Mouse (Mus musculus) cerebellum, adult 9-10 months (tissue): Measurements from ENCODE around the gene Ube2z.
"Not testable (repeated sequence)": the region's sequence is repeated elsewhere in the genome, so short reads cannot be mapped to it uniquely, and the experiment has no call there.

Experiments used
- DNase-seq: peaks from one replicate; pipeline ENCODE4 v3.0.0; 2022

The Ube2z gene

GRCm38 (mm10) chr11:96065215-96065911 lies at the start of gene Ube2z:
Gene Ube2z, minus strand, starts transcription at chr11:96065388.
- DNase-seq, result peak; percentile 97

DNA sequence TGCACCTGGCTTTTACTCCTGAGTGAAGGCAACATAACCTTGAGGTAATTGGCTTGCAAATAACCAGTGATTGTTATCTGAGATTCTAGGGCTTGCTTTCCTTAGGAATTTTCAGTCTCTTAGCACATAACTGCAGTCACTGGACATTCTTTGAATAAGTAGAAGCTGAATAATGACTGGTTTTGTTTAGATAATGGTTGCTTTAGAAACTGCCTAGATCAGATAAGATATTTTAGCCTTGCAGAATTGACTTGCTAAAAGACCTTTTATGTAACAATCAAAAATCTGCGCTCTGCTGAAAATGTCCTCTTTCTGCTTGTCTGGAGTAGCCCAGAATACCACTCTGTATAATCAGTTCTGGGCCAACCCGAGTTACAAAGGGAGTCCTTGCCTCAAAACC lies 48.9 kb upstream of the Ube2z start:
- DNase-seq, result no peak

- DNase-seq, result no peak
Measured at GRCm38 (mm10) chr11:96111751-96112150, 46.6 kb upstream of the Ube2z start, which contains the start of gene Calcoco2. Gene Calcoco2, minus strand, starts transcription at chr11:96111964.

DNA sequence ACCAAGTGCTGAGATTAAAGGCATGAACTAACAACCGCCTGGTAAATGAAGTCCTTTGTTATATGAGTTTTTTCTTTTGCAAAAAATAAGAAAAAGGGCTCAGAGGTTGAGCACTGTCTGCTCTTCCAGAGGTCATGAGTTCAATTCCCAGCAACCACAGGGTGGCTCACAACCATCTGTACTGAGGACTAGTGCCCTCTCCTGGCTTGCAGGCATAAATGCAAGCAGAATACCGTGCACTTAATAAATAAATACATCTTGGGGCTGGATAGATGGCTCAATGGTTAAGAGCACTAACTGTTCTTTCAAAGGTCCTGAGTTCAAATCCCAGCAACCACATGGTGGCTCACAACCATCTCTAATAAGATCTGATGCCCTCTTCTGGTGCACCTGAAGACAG lies 45.8 kb upstream of the Ube2z start:
- not testable (repeated sequence) for DNase-seq

DNA sequence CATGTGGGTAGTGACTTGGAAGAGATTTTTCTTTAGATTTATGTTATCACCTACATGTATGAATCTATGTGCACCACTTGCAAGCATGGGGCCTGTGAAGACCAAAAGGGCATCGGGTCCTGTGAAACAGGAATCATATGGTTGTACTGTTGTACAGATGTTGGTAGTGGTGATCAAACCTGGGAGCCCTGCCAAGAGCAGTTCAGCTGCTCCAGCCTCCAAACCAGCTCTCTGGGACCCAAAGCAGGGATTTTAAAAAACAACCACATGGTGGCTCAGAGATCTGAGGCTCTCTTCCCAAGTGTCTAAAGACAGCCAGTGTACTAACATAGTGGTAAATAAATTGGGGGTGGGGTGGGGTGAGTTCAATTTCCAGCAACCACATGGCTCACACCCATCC lies 43.2 kb upstream of the Ube2z start:
- DNase-seq, result no peak

DNA sequence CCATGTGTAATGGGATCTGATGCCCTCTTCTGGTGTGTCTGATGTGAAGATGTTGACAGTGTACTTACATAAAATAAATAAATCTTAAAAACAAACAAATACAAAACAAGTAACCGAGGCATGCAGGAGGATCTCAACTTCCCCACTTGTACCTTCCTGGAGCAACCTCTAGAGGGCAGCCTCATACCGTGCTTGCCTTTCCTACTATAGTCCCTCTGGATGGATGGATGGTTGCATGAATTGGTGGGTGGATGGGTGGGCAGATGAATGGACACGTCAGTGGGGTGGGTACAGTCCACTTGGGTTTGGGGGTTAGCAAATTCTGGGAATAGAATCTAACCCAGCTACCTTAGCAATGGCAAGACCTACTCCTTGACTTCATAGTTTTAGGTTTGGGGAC lies 28.2 kb upstream of the Ube2z start:
- peak; percentile 15 for DNase-seq

DNA sequence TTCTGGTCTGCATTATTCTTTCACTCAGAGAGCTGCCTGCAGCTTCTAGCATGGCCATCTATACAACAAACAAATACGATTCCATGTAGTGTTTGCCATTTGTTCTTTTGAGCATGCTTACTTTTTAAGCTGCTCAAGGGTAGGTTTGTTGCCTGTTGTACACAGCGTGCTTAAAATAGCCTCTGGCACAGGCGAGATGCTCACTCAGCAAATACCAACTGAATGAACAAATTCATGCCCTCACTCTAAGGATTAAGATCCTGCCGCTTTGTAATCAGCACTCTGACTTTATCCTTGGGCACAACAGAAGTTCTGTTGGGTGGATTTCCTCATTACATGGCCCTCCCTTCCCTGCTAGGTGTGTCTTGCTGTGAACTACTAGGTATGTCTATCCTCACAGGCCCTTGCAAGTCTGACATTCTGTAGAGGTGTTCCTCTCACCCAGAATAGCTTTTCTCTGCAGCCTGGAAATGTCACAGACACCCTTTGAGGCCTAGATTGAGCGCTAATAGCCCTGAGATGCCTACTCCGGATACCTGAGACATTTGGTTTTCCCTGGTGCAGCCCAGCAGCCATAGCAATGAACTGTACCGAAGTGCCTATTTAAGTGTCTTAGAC lies 27.6 kb upstream of the Ube2z start:
- DNase-seq, result no peak

DNA sequence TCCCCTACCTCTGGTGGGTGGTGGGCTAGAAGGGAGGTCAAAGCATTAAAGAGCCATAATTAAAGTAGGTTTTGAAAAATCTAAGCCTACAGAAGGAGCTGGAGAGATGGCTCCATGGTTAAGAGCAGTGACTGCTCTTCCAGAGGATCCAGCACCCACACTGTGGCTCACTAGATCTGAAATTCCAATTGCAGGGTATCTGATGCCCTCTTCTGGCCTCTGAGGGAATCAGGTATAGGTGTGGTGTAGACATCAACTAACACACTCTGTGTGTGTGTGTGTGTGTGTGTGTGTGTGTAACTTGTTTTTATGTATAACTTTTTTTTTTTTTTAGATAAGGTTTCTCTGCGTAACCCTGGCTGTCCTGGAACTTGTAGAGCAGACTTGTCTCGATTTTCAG lies 25.9 kb upstream of the Ube2z start:
- DNase-seq, result no peak

DNA sequence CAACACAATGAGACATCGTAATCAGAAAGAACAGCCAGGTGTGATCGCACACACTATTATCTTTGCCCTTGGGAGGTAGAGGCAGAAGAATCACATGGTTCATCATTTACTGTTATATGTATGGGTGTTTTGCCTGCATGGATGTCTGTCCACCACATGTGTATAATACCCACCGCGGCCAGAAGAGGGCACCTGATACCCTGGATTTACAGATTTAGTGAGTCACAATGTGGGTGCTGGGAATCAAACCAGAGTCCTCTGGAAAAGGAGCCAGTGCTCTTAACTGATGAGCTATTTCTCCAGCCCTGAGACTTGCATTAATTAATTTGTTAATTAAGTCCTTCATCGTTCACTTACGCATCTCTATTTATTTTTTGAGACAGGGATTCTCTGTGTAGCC lies 22.8 kb upstream of the Ube2z start:
- no peak for DNase-seq

- DNase-seq, result no peak
Measured at GRCm38 (mm10) chr11:96082682-96083081, 17.5 kb upstream of the Ube2z start.

- no peak for DNase-seq
Measured at GRCm38 (mm10) chr11:96080736-96081135, 15.5 kb upstream of the Ube2z start.

DNA sequence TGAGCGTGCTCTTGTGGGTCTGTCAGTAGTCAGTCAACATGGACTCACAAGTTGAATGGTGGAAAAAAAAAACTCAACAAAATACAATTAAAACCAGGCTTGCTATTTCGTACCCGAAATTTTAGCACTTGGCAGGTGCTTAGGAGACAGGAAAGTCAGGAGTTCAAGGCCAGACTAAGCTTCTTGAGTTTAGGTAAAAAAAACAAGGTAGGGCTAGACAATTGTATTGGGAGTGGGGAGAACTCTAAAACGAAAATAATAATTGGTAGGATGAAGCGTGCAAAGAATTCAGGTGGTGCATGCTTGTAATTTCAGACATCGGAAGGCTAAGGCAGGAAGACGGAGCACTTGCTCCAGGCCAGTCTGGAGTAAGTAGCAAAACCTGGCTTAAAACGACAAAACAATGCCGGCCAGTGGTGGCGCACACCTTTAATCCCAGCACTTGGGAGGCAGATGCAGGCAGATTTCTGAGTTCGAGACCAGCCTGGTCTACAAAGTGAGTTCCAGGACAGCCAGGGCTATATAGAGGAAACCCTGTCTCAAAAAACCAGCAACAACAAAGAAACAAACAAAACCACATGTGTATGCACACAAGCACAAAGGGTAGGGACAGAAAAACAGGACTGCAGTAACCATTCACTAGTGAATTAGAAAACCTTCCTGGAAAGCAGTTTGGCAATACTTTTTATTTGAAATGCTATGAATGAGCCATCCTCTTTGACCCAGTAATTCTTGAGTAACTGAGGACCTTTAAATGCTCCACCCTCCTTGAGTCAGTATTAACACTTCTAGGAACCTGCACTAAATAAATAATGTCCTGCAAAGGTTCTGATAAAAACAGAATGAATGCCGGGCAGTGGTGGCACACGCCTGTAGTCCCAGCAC lies 11.3 kb upstream of the Ube2z start:
- no peak for DNase-seq

- peak; percentile 100 for DNase-seq
Measured at GRCm38 (mm10) chr11:96075509-96076220, 10.5 kb upstream of the Ube2z start, which contains the start of gene Atp5g1. Gene Atp5g1, minus strand, starts transcription at chr11:96075670.

GRCm38 (mm10) chr11:96075177-96075508 lies 10.0 kb upstream of the Ube2z start:
- peak; percentile 64 for DNase-seq

- DNase-seq, result peak; percentile 75
Measured at GRCm38 (mm10) chr11:96074351-96075176, 9.4 kb upstream of the Ube2z start.

- no peak for DNase-seq
Measured at GRCm38 (mm10) chr11:96073295-96073993, 8.3 kb upstream of the Ube2z start.

GRCm38 (mm10) chr11:96071013-96071412 lies 5.8 kb upstream of the Ube2z start:
- no peak for DNase-seq

DNA sequence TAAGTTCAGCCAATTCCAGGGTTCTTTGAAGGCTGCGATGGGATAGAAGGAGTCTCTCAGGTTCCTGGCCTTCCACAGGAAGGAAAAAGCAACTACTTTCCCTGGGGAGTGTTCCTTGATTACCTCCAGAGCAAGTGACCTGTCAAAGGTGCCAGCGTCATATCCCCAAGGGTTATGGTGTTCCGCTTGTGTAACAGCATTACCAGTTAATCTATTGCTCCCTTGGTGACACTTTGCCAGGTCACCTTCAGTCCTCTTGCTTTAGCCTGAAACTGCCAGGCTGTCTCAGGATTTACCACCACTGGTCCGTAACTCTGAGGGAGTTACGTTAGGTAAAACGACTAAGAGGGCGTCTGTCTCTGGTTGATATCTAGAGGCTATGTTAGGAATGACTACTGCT lies 5.2 kb upstream of the Ube2z start:
- DNase-seq, result no peak

DNA sequence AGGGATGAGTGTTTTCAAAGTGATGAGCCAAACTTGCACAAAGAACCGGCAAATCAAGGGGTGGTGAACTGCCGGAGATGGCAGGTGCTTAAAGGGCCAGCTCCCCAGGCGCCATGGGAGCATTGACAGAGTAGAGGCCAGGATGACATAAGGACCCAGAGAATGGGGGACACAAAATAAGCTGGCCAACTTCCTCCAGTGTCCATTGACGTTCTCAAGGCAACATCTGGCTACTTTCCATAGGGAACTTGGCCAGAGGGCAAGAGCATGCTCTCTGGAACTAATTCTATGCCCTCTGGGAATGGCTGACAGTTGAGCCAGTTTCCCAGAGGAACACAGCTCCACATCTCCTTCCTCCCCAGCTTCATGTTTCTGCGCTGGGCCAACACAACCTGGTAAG lies 3.0 kb upstream of the Ube2z start:
- no peak for DNase-seq

GRCm38 (mm10) chr11:96064521-96065214 lies 520 bp downstream of the Ube2z start:
- DNase-seq, result no peak

DNA sequence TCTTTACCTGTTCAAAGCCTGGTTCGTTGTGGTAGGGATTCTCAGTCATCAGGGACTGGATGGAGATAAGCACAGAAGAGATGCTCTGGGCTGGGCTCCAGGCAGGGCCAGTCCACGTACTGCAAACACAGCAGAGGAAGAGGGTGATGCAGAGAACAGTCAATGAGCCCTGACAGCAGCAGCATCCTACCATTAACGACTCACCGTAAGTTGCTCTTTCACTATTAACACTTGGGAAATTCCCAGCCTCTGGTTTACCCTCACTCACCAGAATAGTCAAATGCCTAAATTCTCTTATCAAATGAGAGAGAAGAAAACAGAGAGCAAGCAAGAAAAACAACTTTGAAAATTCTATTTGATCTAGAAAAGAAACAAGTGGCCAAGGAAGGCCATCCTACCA lies 6.9 kb downstream of the Ube2z start:
- no peak for DNase-seq
